Mouse (Mus musculus) kidney, postnatal 10 days (tissue): ENCODE results near the gene Adrb1.

Source experiments
- DNase-seq: peaks from one replicate; pipeline ENCODE4 v3.0.0; 2021; ENCODE audit warnings: mixed read lengths

The Adrb1 gene

GRCm38 (mm10) chr19:56703238-56704097, 18.5 kb upstream of the Adrb1 start:
- DNase-seq, result no peak

GRCm38 (mm10) chr19:56705026-56705675, 16.8 kb upstream of the Adrb1 start:
- no peak for DNase-seq

- DNase-seq, result no peak
These were observed 13.2 kb upstream of the Adrb1 start for GRCm38 (mm10) chr19:56708794-56709193.

- no peak for DNase-seq
These were observed 11.7 kb upstream of the Adrb1 start for GRCm38 (mm10) chr19:56710131-56710905.

GRCm38 (mm10) chr19:56713613-56714012, 8.4 kb upstream of the Adrb1 start:
- no peak for DNase-seq

- DNase-seq, result no peak
These were observed 7.3 kb upstream of the Adrb1 start for GRCm38 (mm10) chr19:56714661-56715170.

- DNase-seq, result no peak
These were observed 4.0 kb upstream of the Adrb1 start for GRCm38 (mm10) chr19:56718046-56718445.

- no peak for DNase-seq
These were observed 1.1 kb upstream of the Adrb1 start for GRCm38 (mm10) chr19:56720882-56721281.

- DNase-seq, result peak; percentile 22
These were observed 300 bp downstream of the Adrb1 start for GRCm38 (mm10) chr19:56722291-56722707.

GRCm38 (mm10) chr19:56722711-56723330, 822 bp downstream of the Adrb1 start:
- DNase-seq, result peak; percentile 27

- DNase-seq, result peak; percentile 81
These were observed 1.5 kb downstream of the Adrb1 start for GRCm38 (mm10) chr19:56723331-56724125.

GRCm38 (mm10) chr19:56724126-56724597, 2.2 kb downstream of the Adrb1 start:
- DNase-seq, result peak; percentile 52

- no peak for DNase-seq
These were observed 5.3 kb downstream of the Adrb1 start for GRCm38 (mm10) chr19:56727170-56727877.

- no peak for DNase-seq
These were observed 12.1 kb downstream of the Adrb1 start for GRCm38 (mm10) chr19:56734033-56734572.

- no peak for DNase-seq
These were observed 13.7 kb downstream of the Adrb1 start for GRCm38 (mm10) chr19:56735747-56736146.

GRCm38 (mm10) chr19:56736287-56736686, 14.3 kb downstream of the Adrb1 start:
- DNase-seq, result no peak

GRCm38 (mm10) chr19:56745061-56745460, 23.1 kb downstream of the Adrb1 start:
- DNase-seq, result no peak

- no peak for DNase-seq
These were observed 23.5 kb downstream of the Adrb1 start for GRCm38 (mm10) chr19:56745528-56745927.

- DNase-seq, result no peak
These were observed 24.6 kb downstream of the Adrb1 start for GRCm38 (mm10) chr19:56746618-56747017.

GRCm38 (mm10) chr19:56747878-56748277, 25.9 kb downstream of the Adrb1 start:
- DNase-seq, result peak; percentile 24

- DNase-seq, result no peak
These were observed 27.3 kb downstream of the Adrb1 start for GRCm38 (mm10) chr19:56749343-56749742.
